Mouse (Mus musculus) forebrain, embryonic 10.5 days (tissue): ENCODE measurements around the gene Mmp9. TPM values are rescaled to one million over a fixed set of nuclear protein-coding genes. Genes with fewer than 3 reads are reported as not detected.

ENCODE experiments used
- DNase-seq: peaks from one replicate; pipeline ENCODE4 v3.0.0-alpha.2; 2017; ENCODE audit warnings: low spot score; ENCODE audit errors: extremely low spot score
- H3K27ac ChIP-seq: fragments of 300-500 bp; sonication (generic); 2 replicates; pipeline ENCODE4 v1.5.1; 2016; ENCODE audit warnings: mild to moderate bottlenecking
- H3K27me3 ChIP-seq: fragments of 300-500 bp; sonication (generic); 2 replicates; pipeline ENCODE4 v1.6.1; 2016; ENCODE audit warnings: mild to moderate bottlenecking; ENCODE audit not compliant: poor library complexity, severe bottlenecking
- H3K36me3 ChIP-seq: fragments of 300-500 bp; sonication (generic); replicated peaks from 2 replicates; pipeline ENCODE4 v1.6.1; 2016; ENCODE audit warnings: mild to moderate bottlenecking, moderate library complexity
- H3K4me1 ChIP-seq: fragments of 300-500 bp; sonication (generic); 2 replicates; pipeline ENCODE4 v1.6.1; 2016
- H3K4me3 ChIP-seq: fragments of 300-500 bp; sonication (generic); 2 replicates; pipeline ENCODE4 v1.5.1; 2016; ENCODE audit warnings: mild to moderate bottlenecking, moderate library complexity
- H3K9me3 ChIP-seq: fragments of 300-500 bp; sonication (generic); 2 replicates; pipeline ENCODE4 v1.6.1; 2016; ENCODE audit warnings: mild to moderate bottlenecking, moderate library complexity
- WGBS: fragments of 180-500 bp; shearing (Covaris S2); methylation state at CpG from one replicate; pipeline ENCODE4 v1.1.7; 2016; 5-methylcytosine and 5-hydroxymethylcytosine counted together
- polyA plus RNA-seq: library from polyadenylated mRNA; unstranded; fragments of >200 nt; fragmentation: Nextera tagmentation; extraction: Ambion mirVana; gene quantifications from 2 replicates; pipeline ENCODE4 v1.2.1, GENCODE M21; 2016

Mmp9 gene
- polyA plus RNA-seq, result 0.45 TPM in 1 of 2 replicates, not detected in the other

DNA sequence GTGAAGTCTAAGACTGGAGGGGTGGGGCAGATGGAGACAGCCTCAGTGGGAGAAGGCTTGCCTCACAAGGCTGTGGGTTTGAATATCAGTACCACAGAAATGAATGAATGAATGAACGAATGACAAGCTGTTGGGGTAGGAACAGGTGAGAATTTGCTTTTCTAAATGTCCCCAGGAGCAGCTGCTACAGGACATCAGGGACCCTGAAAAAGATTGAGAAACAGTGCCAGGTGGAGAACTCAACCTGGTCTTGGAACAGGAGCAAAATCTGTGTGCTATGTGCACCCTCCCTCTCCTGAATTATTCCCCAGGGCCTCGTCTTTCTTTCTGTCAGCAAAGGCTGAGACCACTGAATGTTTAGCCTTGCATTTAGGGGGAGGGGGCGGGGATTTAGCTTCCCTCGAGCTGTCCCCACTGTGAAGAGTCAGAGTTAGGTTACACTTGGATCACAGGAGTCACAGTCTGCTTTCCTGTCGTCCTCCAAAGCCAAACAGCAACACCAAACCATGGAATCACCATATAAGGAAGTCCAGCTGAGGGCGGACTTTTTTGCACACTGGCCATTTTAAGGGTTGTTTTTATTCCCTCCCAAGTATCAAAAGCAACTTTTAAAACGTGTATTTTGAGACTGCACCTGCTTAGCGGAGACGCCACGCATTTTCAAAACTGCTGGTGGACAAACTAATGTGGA lies at the start of gene Mmp9:
TSS of gene Mmp9 (plus strand) at position 641 of the 691 bp plus-strand sequence.
- no peaks in the 10 kb centered on the region for H3K9me3 ChIP-seq
- no peak within 1 kb of the TSS for H3K4me3 ChIP-seq
- no peaks in the 10 kb centered on the region for H3K36me3 ChIP-seq
- DNase-seq, result no peak
- 25% methylated on average over 10 of the region's 10 CpGs for WGBS
- no peak within 1 kb of the TSS for H3K27ac ChIP-seq
- H3K27me3 ChIP-seq, result peaks cover 79% of the 10 kb centered on the region
- H3K4me1 ChIP-seq, result peaks cover 46% of the 10 kb centered on the region

DNA sequence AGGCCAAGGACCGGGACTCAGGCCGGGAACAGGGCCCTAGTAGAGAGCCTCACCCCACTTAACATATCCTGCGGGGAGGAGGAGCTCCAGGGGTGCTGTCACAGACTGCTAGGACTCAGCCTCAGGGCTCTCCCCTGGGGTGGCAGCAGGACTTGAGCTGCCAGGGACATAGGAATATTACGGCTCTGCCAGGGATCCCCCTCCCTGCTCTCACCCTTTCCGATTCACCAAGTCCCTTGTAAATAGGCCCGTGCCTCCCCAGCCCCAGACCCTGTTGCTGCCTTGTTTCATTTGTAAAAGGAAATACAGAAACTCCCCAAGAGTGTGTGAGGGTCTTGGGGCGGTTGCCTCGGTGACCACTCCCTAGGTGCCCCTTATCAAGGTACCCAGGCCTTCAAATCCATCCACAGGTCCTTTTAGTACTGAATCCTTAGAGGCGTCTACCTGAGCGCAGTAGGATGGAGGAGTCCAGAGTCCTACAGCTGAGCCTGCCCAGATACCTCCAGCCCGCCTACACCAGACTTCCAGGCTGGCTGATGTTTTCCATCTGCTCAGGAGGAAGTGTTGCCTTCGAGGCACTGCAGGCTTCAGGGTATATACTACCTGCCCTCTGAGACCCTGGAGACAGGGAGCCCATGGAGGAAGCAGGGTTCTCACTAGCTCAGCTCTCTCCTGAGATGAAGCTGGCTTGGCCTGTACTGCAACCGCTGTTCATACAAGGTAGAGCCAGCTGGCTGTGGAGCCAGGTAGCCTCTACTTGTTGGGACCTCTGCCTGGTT lies 49.3 kb upstream of the Mmp9 start:
- no peak overlapping the region for H3K4me3 ChIP-seq
- no peaks in the 10 kb centered on the region for H3K4me1 ChIP-seq
- H3K27me3 ChIP-seq, result no peaks in the 10 kb centered on the region
- H3K36me3 ChIP-seq, result peaks cover 100% of the 10 kb centered on the region
- H3K27ac ChIP-seq, result no peak overlapping the region
- DNase-seq, result no peak
- 93% methylated on average over 13 of the region's 13 CpGs for WGBS
- H3K9me3 ChIP-seq, result no peaks in the 10 kb centered on the region

DNA sequence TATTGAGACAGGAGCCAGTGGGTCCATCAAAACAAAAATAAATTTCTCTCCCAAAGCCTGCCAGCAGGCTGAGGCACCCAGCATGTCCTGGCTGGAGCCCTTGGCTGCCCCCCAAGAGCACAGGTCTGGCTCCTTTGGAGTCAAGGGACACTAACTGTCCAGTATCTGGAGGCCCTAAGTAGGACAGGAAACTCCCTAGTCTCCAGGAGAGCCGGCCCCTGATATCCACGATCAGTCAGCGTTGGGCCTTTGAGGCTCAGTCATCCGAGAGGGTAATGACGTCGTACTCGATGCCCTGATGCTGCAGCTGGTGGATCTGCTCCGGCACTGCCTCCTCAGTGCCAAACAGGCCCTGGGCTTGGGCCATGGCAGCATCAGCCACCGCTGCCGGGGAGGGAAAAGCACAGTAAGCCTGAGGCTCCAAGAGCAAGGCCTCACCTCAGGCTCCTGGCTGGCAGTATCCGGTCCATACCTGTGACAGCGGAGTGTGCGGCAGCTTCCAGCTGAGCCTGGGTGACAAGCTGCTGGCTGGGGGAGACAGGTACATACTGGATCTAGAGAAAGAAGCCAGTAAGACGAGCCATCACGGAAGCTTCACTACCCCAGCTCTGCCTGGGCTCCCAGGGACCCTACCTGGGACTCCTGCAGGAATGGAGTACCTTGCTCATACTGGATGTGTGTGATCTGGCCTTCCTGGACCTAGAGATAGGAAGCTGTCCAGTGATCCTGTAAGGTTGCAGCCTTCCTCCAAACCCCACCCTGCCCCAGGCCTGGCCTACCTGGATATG lies 48.5 kb upstream of the Mmp9 start:
- no peaks in the 10 kb centered on the region for H3K9me3 ChIP-seq
- no peaks in the 10 kb centered on the region for H3K27me3 ChIP-seq
- 88% methylated on average over 15 of the region's 15 CpGs for WGBS
- H3K4me1 ChIP-seq, result no peaks in the 10 kb centered on the region
- H3K36me3 ChIP-seq, result peaks cover 100% of the 10 kb centered on the region
- no peak overlapping the region for H3K27ac ChIP-seq
- DNase-seq, result no peak
- no peak overlapping the region for H3K4me3 ChIP-seq

DNA sequence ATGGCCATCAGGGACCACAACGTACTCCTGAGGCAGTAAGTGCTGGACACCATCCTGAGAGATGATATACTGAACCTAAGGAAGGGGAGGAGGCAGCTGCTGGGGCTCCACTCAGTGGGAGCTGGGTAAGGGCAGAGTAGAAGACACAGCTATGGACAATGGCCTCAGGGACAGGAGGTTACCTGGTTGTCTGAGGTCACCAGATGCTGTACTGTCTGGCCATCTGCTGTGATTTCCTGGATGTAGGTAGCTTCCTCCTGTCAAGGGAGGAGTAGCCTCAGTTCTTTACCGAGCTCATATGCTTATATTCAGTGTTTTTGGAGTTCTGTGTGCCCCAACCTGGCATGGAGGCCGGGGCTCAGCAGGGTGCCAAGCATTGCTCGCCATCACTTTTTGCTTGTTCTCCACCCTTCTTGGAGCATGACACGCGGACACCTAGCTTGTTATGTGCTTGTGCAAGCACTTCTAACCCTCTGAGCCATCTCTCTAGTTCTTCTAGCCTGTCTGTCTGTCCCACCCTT lies 47.8 kb upstream of the Mmp9 start:
- DNase-seq, result no peak
- no peaks in the 10 kb centered on the region for H3K9me3 ChIP-seq
- H3K4me3 ChIP-seq, result no peak overlapping the region
- H3K27me3 ChIP-seq, result no peaks in the 10 kb centered on the region
- no peaks in the 10 kb centered on the region for H3K4me1 ChIP-seq
- WGBS, result 95% methylated on average over 6 of the region's 6 CpGs
- no peak overlapping the region for H3K27ac ChIP-seq
- H3K36me3 ChIP-seq, result peaks cover 100% of the 10 kb centered on the region

DNA sequence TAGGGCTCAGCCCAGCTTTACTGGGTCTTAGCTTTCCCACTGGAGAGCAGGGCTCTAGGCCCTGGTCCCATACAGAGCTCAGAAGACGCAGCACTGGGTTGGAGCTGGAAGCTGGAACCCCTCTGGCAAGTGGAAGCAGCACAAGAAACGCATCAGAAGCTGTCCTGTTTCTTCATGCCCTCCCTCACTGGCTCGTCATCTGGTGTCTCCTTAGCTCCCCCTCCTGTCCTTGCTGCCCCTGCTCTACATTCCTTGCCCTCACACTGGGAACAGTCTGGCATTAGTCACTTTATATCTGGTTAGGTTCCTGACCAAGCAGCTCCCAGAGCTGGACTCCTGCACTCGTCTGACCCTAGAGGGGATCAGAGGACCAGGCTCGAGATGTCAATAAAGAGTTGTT lies 46.5 kb upstream of the Mmp9 start:
- H3K4me3 ChIP-seq, result no peak overlapping the region
- DNase-seq, result no peak
- H3K36me3 ChIP-seq, result peaks cover 100% of the 10 kb centered on the region
- 77% methylated on average over 5 of the region's 5 CpGs for WGBS
- no peaks in the 10 kb centered on the region for H3K27me3 ChIP-seq
- H3K9me3 ChIP-seq, result no peaks in the 10 kb centered on the region
- no peak overlapping the region for H3K27ac ChIP-seq
- H3K4me1 ChIP-seq, result no peaks in the 10 kb centered on the region

DNA sequence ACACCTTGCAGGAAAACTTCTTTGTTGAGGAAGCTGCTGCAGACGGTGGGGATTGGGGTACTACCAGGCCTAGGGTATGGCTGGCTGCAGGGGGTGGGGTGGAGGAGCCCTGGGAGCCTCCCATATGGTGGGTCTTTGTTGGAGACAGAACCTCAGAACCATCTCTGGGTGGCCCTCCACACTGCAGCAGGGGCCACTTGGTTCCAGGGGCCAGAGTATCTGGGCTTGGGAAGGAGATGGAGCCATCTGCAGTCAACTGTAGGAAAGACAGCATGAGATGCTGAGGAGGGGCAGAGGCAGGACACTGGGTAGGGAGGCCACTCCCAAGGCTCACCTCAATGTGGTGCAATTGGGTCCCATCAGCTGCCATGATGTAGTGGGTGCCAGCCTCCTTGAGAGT lies 45.9 kb upstream of the Mmp9 start:
- no peaks in the 10 kb centered on the region for H3K9me3 ChIP-seq
- DNase-seq, result no peak
- H3K27ac ChIP-seq, result no peak overlapping the region
- no peak overlapping the region for H3K4me3 ChIP-seq
- no peaks in the 10 kb centered on the region for H3K27me3 ChIP-seq
- peaks cover 100% of the 10 kb centered on the region for H3K36me3 ChIP-seq
- WGBS, result 76% methylated on average over 1 of the region's 1 CpGs
- no peaks in the 10 kb centered on the region for H3K4me1 ChIP-seq

DNA sequence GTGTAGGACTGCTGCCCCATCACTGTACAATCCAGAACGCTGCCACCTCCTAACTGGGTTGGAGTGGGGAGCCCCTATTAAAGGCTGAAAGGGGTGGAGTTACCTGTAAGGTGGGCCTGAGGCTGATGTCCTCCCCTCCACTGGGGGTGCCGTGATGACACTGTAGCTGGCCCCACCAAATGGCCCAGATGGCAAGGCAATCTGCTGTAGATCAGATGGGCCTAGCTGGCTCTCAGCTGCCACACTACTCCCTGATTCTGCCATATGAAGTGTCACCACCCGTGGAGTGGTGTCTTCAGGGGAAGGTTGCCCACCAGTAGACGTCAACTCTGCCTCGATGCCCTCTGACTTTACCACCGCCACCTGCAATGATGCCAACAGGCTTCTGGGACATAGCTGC lies 44.7 kb upstream of the Mmp9 start:
- Histone ChIP-seq H3K9me3 (no peaks in the 10 kb centered on the region), H3K4me1 (no peaks in the 10 kb centered on the region), H3K27me3 (no peaks in the 10 kb centered on the region), H3K27ac (no peak overlapping the region), H3K4me3 (no peak overlapping the region), H3K36me3 (peaks cover 100% of the 10 kb centered on the region)
- DNase-seq, result no peak
- 92% methylated on average over 6 of the region's 6 CpGs for WGBS

DNA sequence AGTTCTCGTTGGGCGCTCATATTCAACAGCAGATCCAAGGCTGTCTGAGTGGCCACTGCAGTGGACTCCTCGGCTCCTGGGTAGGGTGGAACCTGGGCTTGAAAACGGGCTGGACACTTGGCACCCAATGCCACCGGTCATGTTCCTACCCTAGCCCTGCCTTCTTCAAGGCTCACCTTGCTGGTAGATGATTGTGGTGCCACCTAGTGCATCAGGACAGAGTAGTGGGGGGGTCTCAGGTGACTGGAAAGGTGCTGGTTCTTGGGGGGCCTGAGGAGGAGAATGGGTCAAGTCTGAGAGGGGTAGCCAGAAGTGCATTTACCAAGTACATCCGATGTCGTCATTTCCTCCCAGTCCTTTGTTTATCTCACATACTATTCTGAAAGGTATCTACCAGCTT lies 42.6 kb upstream of the Mmp9 start:
- 95% methylated on average over 7 of the region's 7 CpGs for WGBS

DNA sequence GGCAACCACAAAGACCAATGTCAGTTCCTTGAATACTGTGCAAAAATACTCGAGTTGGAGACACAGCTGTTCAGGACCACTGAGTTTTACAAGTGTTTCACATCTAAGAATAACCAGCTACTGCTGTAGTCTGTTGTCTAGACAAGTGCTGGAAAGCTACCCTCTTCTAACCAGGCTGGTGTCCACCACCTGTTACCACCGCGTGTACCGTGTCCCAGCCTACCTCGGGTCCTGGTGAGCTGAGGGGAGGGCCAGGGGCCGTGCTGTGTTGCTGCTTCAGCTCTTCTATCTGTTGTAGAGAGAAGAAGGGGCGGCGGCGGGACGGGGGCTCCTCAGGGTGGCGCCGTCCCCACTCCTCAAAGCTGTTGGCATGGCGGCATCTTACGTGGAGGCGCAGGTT lies 41.5 kb upstream of the Mmp9 start:
- Histone ChIP-seq H3K4me1 (no peaks in the 10 kb centered on the region), H3K27me3 (no peaks in the 10 kb centered on the region), H3K9me3 (no peaks in the 10 kb centered on the region), H3K27ac (no peak overlapping the region), H3K4me3 (no peak overlapping the region), H3K36me3 (peaks cover 100% of the 10 kb centered on the region)
- no peak for DNase-seq
- 93% methylated on average over 15 of the region's 15 CpGs for WGBS

More for the DNA sequence above, 42.6 kb upstream of the Mmp9 start:
- Histone ChIP-seq H3K27ac (no peak overlapping the region), H3K4me3 (no peak overlapping the region), H3K4me1 (no peaks in the 10 kb centered on the region), H3K9me3 (no peaks in the 10 kb centered on the region), H3K27me3 (no peaks in the 10 kb centered on the region), H3K36me3 (peaks cover 100% of the 10 kb centered on the region)
- DNase-seq, result no peak

DNA sequence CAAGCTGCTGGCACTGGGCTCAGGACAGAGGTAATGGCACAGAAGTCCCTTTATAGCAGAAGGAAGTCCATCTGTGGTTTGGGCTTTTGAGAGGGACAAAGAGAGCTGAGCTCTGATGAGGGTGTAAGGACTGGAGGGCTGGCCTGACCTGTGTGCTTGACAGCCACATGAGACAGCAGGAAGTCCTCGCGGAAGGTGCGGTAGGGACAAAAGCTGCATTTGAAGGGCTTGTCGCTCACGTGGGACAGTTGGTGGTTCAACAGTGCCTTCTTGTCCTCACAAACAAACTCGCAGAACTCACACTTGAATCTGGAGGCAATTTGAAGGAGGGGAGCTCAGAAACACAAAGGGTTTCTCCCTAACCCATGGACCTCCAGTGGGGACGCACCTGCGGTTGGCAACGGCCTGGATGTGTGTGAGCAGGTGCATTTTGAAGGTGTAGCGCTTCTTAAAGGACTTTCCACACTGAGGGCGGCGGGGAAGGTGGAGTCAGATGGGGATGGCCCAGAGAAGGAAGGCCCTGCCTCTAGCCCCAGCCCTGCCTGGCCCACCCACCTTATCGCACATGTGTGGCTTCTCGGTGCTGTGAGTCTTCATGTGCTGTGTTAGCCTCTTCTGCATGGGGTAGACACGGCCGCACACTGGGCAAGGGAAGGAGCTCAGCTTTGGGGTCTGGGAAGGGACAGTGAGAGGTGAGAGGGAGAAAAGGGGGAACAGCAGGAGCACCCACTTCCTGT lies 40.7 kb upstream of the Mmp9 start:
- no peak for DNase-seq
- Histone ChIP-seq H3K36me3 (peaks cover 100% of the 10 kb centered on the region), H3K27me3 (no peaks in the 10 kb centered on the region), H3K4me1 (no peaks in the 10 kb centered on the region), H3K9me3 (no peaks in the 10 kb centered on the region), H3K4me3 (no peak overlapping the region), H3K27ac (no peak overlapping the region)
- whole genome bisulfite sequencing, result 93% methylated on average over 16 of the region's 16 CpGs

DNA sequence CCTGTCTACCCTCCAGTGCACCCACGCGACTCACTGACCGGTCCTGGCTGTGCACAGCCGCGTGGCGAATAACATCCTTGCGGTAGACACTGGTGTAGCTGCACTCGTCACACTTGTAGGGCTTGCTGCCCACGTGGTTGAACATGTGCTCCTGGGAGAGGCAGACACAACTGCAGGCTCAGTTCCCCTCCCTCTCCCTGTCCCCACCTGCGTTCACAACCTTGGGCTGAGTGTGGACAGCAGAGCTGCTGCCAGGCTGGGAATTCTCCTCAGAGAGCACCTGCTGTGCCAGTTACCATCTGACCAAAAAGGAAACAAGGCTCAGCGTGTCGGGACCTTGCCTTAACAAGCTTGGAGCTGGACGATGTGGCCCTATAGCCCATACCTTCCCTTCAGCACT lies 39.2 kb upstream of the Mmp9 start:
- H3K9me3 ChIP-seq, result peaks cover 6% of the 10 kb centered on the region
- 92% methylated on average over 13 of the region's 13 CpGs for WGBS
- DNase-seq, result no peak
- H3K27ac ChIP-seq, result no peak overlapping the region
- no peak overlapping the region for H3K4me3 ChIP-seq
- H3K36me3 ChIP-seq, result peaks cover 100% of the 10 kb centered on the region
- H3K27me3 ChIP-seq, result no peaks in the 10 kb centered on the region
- H3K4me1 ChIP-seq, result no peaks in the 10 kb centered on the region

DNA sequence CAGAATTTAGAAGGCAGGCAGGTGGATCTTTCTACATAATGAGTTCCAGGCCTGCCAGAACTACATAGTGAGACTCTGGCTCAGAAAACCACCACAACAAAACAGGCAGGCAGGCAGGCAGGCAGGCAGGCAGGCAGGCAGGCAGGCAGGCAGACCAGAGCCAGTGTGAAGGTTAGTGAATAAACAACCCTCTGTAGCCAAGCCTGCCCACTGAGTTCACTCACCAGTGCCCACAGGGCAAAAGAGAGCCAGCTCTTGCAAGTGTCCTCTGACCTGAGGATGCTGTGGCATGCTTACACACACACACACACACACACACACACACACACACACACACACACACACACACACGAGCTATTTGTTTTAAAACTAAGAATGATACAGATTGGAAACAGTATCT lies 37.1 kb upstream of the Mmp9 start:
- 78% methylated on average over 1 of the region's 1 CpGs for WGBS
- no peak for DNase-seq
- Histone ChIP-seq H3K36me3 (peaks cover 100% of the 10 kb centered on the region), H3K4me3 (no peak overlapping the region), H3K27me3 (no peaks in the 10 kb centered on the region), H3K4me1 (no peaks in the 10 kb centered on the region), H3K27ac (no peak overlapping the region), H3K9me3 (peaks cover 17% of the 10 kb centered on the region)
